Mouse (Mus musculus) left cerebral cortex, postnatal 36 days (tissue): Measurements from ENCODE around the gene Sh3bgr. TPM values are rescaled to one million over a fixed set of nuclear protein-coding genes. Genes with fewer than 3 reads are reported as not detected.

Experiments used
- DNase-seq, 2 experiments: peaks; one replicate each; pipeline ENCODE4 v3.0.0; 2021 to 2022; ENCODE audit warnings: low spot score in 2 of 2, mixed read lengths in 1 of 2
- intact Hi-C: fragments of 180-260 bp; cut with DNase I; formaldehyde crosslinking; loops from one replicate; pipeline ENCODE4 v1.15.1; 2025
- total RNA-seq, 2 experiments: library from RNA; stranded (reverse); gene quantifications; 2 replicates each; pipeline ENCODE4 v1.2.3; 2021

The Sh3bgr gene
- total RNA-seq, 2 experiments from 2014 or later: 1.2 to 2.7 TPM

DNA sequence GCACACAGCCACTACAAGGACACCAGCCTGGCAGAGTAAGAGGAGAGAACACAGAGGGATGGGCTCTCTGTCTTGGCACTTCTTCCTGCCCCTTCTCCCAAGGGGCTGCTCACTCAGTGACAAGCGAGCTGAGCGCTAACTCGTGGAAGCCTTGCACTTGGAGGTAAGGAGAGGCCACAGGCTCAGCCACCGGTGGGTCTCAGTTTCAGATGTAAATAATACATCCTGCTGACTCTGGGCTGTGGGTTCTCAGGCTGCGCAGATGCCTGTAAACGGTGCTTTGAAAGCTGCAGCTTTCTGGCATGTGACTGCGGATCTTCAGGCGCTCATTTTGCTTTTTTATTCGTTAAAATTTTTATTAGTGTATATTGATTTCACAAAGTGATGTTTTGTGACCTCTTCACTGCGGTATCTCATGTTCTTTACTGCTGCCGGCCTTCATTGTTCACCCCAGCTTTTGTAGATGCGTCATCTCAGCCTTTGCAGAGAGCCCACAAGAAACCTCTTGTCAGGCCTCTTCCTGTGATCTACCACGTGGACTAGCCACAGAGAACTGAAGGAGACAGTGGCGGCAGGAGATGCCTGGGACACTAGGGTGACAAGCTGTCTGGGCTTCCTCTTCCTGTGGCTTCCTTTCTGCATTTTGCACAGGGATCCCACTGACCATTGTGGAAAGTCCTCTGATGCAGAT is 72.8 kb downstream of the Sh3bgr start:
- intact Hi-C loops: no loop called here
- DNase-seq: no peak

DNA sequence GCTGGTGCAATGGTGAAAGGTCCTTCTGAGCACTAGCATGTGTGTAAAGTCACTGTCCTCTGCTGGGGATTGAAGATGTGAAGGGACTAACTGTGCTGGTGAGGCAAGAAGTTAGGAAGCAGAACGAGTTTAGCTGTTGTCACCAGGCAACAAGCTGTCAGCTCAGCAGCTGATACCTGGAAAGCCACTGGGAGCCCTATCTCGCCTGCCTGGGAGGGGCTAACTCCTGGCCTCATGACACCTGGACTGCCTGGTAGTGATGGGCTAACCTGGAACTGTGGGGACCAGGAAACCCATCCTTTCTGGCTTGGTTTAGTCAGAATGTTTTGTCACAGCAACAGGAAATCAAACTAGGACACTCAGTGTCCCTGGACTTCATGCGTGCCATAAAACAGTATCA is 76.3 kb downstream of the Sh3bgr start:
- intact Hi-C loops: no loop called here

More for the DNA sequence above, 76.3 kb downstream of the Sh3bgr start:
- DNase-seq: no peak

Other genes starting within 250 kb of the Sh3bgr start
- gene Psmg1, start 209.5 kb upstream of the Sh3bgr start, total RNA-seq: 10 to 100 TPM; 14.5 to 15.3 TPM
- 100 to 1,000 TPM; 127 to 154 TPM for gene Brwd1, start 117.9 kb upstream of the Sh3bgr start, total RNA-seq
- gene Hmgn1, start 72.7 kb upstream of the Sh3bgr start, total RNA-seq: 10 to 100 TPM; 56.2 to 58.2 TPM
- 10 to 100 TPM; 67.9 to 69.4 TPM for gene Wrb, start 55.0 kb upstream of the Sh3bgr start, total RNA-seq
- gene Lca5l, start 8.2 kb upstream of the Sh3bgr start, total RNA-seq: 1 to 10 TPM; 1.2 to 2.4 TPM
- 10 to 100 TPM; 19.5 to 19.9 TPM for gene B3galt5, start 35.4 kb downstream of the Sh3bgr start, total RNA-seq
- gene Itgb2l, start 243.2 kb downstream of the Sh3bgr start, total RNA-seq: not detected